Mouse (Mus musculus): Measurements from ENCODE around the gene Nanos2. TPM values are rescaled to one million over a fixed set of nuclear protein-coding genes. Genes with fewer than 3 reads are reported as not detected.

Nanos2 gene
- polyA plus RNA-seq, 1 experiment from 2014 or later = not detected

GRCm38 (mm10) chr7:19000421-19000820, 13.2 kb downstream of the Nanos2 start:
- H3K4me2 ChIP-seq (ENCODE audit: low read depth, low read length) = peak overlapping the region; percentile 47

GRCm38 (mm10) chr7:19001066-19001806, 14.0 kb downstream of the Nanos2 start:
- no peak for ATAC-seq (ENCODE audit: low read depth)

More at GRCm38 (mm10) chr7:19000421-19000820, 13.2 kb downstream of the Nanos2 start:
- Histone ChIP-seq H3K27ac (ENCODE audit: low read length) (peak overlapping the region; percentile 21; the same call in 1 of the 2 replicates), H3K36me3 (ENCODE audit: control insufficient read depth, insufficient read depth, low read length) (peaks cover 4% of the 10 kb centered on the region), H3K4me1 (replicated peaks; ENCODE audit: control insufficient read depth, insufficient read depth, low read length) (peaks cover 19% of the 10 kb centered on the region), H3K9me3 (ENCODE audit: control insufficient read depth, low read length) (no peaks in the 10 kb centered on the region), H3K4me3 (ENCODE audit: low read length) (peak overlapping the region; percentile 47), H3K27me3 (ENCODE audit: control insufficient read depth, insufficient read depth, low read depth, low read length) (no peaks in the 10 kb centered on the region), H3K9ac (ENCODE audit: low read length) (peak overlapping the region; percentile 66)
- 43% methylated on average over 9 of the region's 10 CpGs for WGBS
- no peak for ATAC-seq (ENCODE audit: low read depth)

GRCm38 (mm10) chr7:19001807-19002085, 14.5 kb downstream of the Nanos2 start:
- no peak overlapping the region for H3K4me2 ChIP-seq (ENCODE audit: low read depth, low read length)
- peaks cover 9% of the 10 kb centered on the region for H3K36me3 ChIP-seq (ENCODE audit: control insufficient read depth, insufficient read depth, low read length)
- no peaks in the 10 kb centered on the region for H3K9me3 ChIP-seq (ENCODE audit: control insufficient read depth, low read length)
- H3K4me3 ChIP-seq (ENCODE audit: low read length) = no peak overlapping the region
- peaks cover 31% of the 10 kb centered on the region for H3K4me1 ChIP-seq (replicated peaks; ENCODE audit: control insufficient read depth, insufficient read depth, low read length)
- peak overlapping the region; percentile 78 for H3K27ac ChIP-seq (ENCODE audit: low read length)
- WGBS = 59% methylated on average over 3 of the region's 3 CpGs
- no peaks in the 10 kb centered on the region for H3K27me3 ChIP-seq (ENCODE audit: control insufficient read depth, insufficient read depth, low read depth, low read length)
- no peak overlapping the region for H3K9ac ChIP-seq (ENCODE audit: low read length)
- no peak for ATAC-seq (ENCODE audit: low read depth)

More at GRCm38 (mm10) chr7:19001066-19001806, 14.0 kb downstream of the Nanos2 start:
- peaks cover 9% of the 10 kb centered on the region for H3K36me3 ChIP-seq (ENCODE audit: control insufficient read depth, insufficient read depth, low read length)
- H3K27me3 ChIP-seq (ENCODE audit: control insufficient read depth, insufficient read depth, low read depth, low read length) = no peaks in the 10 kb centered on the region
- WGBS = 36% methylated on average over 18 of the region's 18 CpGs
- H3K9ac ChIP-seq (ENCODE audit: low read length) = peak overlapping the region; percentile 66
- peaks cover 27% of the 10 kb centered on the region for H3K4me1 ChIP-seq (replicated peaks; ENCODE audit: control insufficient read depth, insufficient read depth, low read length)
- peak overlapping the region; percentile 47 for H3K4me3 ChIP-seq (ENCODE audit: low read length)
- 0 out of 2 replicates have a peak overlapping the region, but pooled peaks have one; percentile 13 for H3K27ac ChIP-seq (ENCODE audit: low read length)
- peak overlapping the region; percentile 47 for H3K4me2 ChIP-seq (ENCODE audit: low read depth, low read length)
- H3K9me3 ChIP-seq (ENCODE audit: control insufficient read depth, low read length) = no peaks in the 10 kb centered on the region

DNA sequence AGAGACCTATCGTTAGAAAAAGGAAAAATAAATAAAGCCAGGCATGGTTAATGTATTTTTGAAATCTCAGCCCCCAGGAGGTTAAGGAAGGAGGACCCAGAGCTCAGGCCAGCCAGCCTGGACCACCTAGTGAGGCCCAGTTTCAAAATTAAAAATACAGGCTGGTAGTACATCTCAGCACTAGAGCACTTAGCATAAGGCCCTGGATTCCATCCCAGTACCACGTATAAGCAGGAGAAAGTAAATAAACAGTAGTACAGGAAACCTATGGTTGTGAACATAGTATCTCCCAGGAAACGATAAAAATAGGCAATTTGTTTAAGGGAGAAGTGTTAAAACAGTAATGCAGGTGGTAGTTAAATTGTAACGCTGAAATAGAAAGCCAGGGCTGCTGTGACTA, 14.9 kb downstream of the Nanos2 start:
- no peaks in the 10 kb centered on the region for H3K9me3 ChIP-seq (ENCODE audit: control insufficient read depth, low read length)
- H3K27me3 ChIP-seq (ENCODE audit: control insufficient read depth, insufficient read depth, low read depth, low read length) = no peaks in the 10 kb centered on the region
- H3K4me3 ChIP-seq (ENCODE audit: low read length) = peak overlapping the region; percentile 48
- peak overlapping the region; percentile 75 for H3K9ac ChIP-seq (ENCODE audit: low read length)
- no peak for ATAC-seq (ENCODE audit: low read depth)
- 8% methylated on average over 4 of the region's 4 CpGs for WGBS
- H3K36me3 ChIP-seq (ENCODE audit: control insufficient read depth, insufficient read depth, low read length) = peaks cover 9% of the 10 kb centered on the region
- H3K4me1 ChIP-seq (replicated peaks; ENCODE audit: control insufficient read depth, insufficient read depth, low read length) = peaks cover 35% of the 10 kb centered on the region
- peak overlapping the region; percentile 78 for H3K27ac ChIP-seq (ENCODE audit: low read length)
- peak overlapping the region; percentile 78 for H3K4me2 ChIP-seq (ENCODE audit: low read depth, low read length)

GRCm38 (mm10) chr7:19002848-19003498, 15.8 kb downstream of the Nanos2 start:
- Histone ChIP-seq H3K4me3 (ENCODE audit: low read length) (peak overlapping the region; percentile 48), H3K27me3 (ENCODE audit: control insufficient read depth, insufficient read depth, low read depth, low read length) (no peaks in the 10 kb centered on the region), H3K4me1 (replicated peaks; ENCODE audit: control insufficient read depth, insufficient read depth, low read length) (peaks cover 42% of the 10 kb centered on the region), H3K4me2 (ENCODE audit: low read depth, low read length) (peak overlapping the region; percentile 78), H3K27ac (ENCODE audit: low read length) (peak overlapping the region; percentile 78), H3K9ac (ENCODE audit: low read length) (peak overlapping the region; percentile 75), H3K36me3 (ENCODE audit: control insufficient read depth, insufficient read depth, low read length) (peaks cover 9% of the 10 kb centered on the region), H3K9me3 (ENCODE audit: control insufficient read depth, low read length) (no peaks in the 10 kb centered on the region)
- peak; percentile 62 for ATAC-seq (ENCODE audit: low read depth)
- WGBS = 2% methylated on average over 17 of the region's 17 CpGs

GRCm38 (mm10) chr7:19003902-19004630, 16.9 kb downstream of the Nanos2 start, which contains the start of gene Irf2bp1:
Gene Irf2bp1 (plus strand): TSS chr7:19004044.
- WGBS = under 1% methylated on average over 76 of the region's 90 CpGs
- H3K27ac ChIP-seq (ENCODE audit: low read length) = peak within 1 kb of the TSS; percentile 98
- H3K4me2 ChIP-seq (ENCODE audit: low read depth, low read length) = peak within 1 kb of the TSS; percentile 84
- peak within 1 kb of the TSS; percentile 68 for H3K4me3 ChIP-seq (ENCODE audit: low read length)
- peak within 1 kb of the TSS; percentile 92 for H3K9ac ChIP-seq (ENCODE audit: low read length)
- peaks cover 42% of the 10 kb centered on the region for H3K4me1 ChIP-seq (replicated peaks; ENCODE audit: control insufficient read depth, insufficient read depth, low read length)
- H3K27me3 ChIP-seq (ENCODE audit: control insufficient read depth, insufficient read depth, low read depth, low read length) = no peaks in the 10 kb centered on the region
- ATAC-seq (ENCODE audit: low read depth) = peak; percentile 70
- H3K36me3 ChIP-seq (ENCODE audit: control insufficient read depth, insufficient read depth, low read length) = peaks cover 9% of the 10 kb centered on the region
- H3K9me3 ChIP-seq (ENCODE audit: control insufficient read depth, low read length) = no peaks in the 10 kb centered on the region

- H3K4me3 ChIP-seq (ENCODE audit: low read length) = peak overlapping the region; percentile 68
Observed at GRCm38 (mm10) chr7:19004631-19005079, 17.5 kb downstream of the Nanos2 start.

GRCm38 (mm10) chr7:19005417-19006121, 18.4 kb downstream of the Nanos2 start:
- Histone ChIP-seq H3K4me3 (ENCODE audit: low read length) (peak overlapping the region; percentile 68), H3K4me1 (replicated peaks; ENCODE audit: control insufficient read depth, insufficient read depth, low read length) (peaks cover 42% of the 10 kb centered on the region), H3K9ac (ENCODE audit: low read length) (peak overlapping the region; percentile 92), H3K36me3 (ENCODE audit: control insufficient read depth, insufficient read depth, low read length) (peaks cover 9% of the 10 kb centered on the region), H3K27me3 (ENCODE audit: control insufficient read depth, insufficient read depth, low read depth, low read length) (no peaks in the 10 kb centered on the region), H3K4me2 (ENCODE audit: low read depth, low read length) (peak overlapping the region; percentile 84), H3K9me3 (ENCODE audit: control insufficient read depth, low read length) (no peaks in the 10 kb centered on the region), H3K27ac (ENCODE audit: low read length) (no peak overlapping the region)
- ATAC-seq (ENCODE audit: low read depth) = no peak
- whole genome bisulfite sequencing = 63% methylated on average over 34 of the region's 34 CpGs

More at GRCm38 (mm10) chr7:19004631-19005079, 17.5 kb downstream of the Nanos2 start:
- H3K36me3 ChIP-seq (ENCODE audit: control insufficient read depth, insufficient read depth, low read length) = peaks cover 9% of the 10 kb centered on the region
- H3K27ac ChIP-seq (ENCODE audit: low read length) = peak overlapping the region; percentile 98
- H3K9me3 ChIP-seq (ENCODE audit: control insufficient read depth, low read length) = no peaks in the 10 kb centered on the region
- no peaks in the 10 kb centered on the region for H3K27me3 ChIP-seq (ENCODE audit: control insufficient read depth, insufficient read depth, low read depth, low read length)
- H3K4me2 ChIP-seq (ENCODE audit: low read depth, low read length) = peak overlapping the region; percentile 84
- peaks cover 42% of the 10 kb centered on the region for H3K4me1 ChIP-seq (replicated peaks; ENCODE audit: control insufficient read depth, insufficient read depth, low read length)
- H3K9ac ChIP-seq (ENCODE audit: low read length) = peak overlapping the region; percentile 92
- peak; percentile 1; the same call in 1 of the 2 replicates for ATAC-seq (ENCODE audit: low read depth)
- WGBS = 2% methylated on average over 34 of the region's 34 CpGs
